Mouse (Mus musculus) left cerebral cortex, adult 11 months (tissue): ENCODE measurements around the gene Krtdap.
"Not testable (repeated sequence)": the region's sequence is repeated elsewhere in the genome, so short reads cannot be mapped to it uniquely, and the experiment has no call there.

Experiments
- DNase-seq: peaks from one replicate; pipeline ENCODE4 v3.0.0; 2022; ENCODE audit warnings: low spot score

Gene Krtdap

GRCm38 (mm10) chr7:30790141-30790540 lies 2.4 kb downstream of the Krtdap start:
- DNase-seq, result no peak

- no peak for DNase-seq
These were observed 4.2 kb downstream of the Krtdap start for GRCm38 (mm10) chr7:30791921-30792320.

- no peak for DNase-seq
These were observed 7.2 kb downstream of the Krtdap start for GRCm38 (mm10) chr7:30794921-30795320.

- no peak for DNase-seq
These were observed 9.1 kb downstream of the Krtdap start for GRCm38 (mm10) chr7:30796790-30797189.

GRCm38 (mm10) chr7:30800653-30801052 lies 13.0 kb downstream of the Krtdap start:
- DNase-seq, result no peak

GRCm38 (mm10) chr7:30803256-30803655 lies 15.6 kb downstream of the Krtdap start:
- DNase-seq, result no peak

GRCm38 (mm10) chr7:30804026-30804715 lies 16.5 kb downstream of the Krtdap start:
- DNase-seq, result no peak

- DNase-seq, result no peak
These were observed 18.2 kb downstream of the Krtdap start for GRCm38 (mm10) chr7:30805924-30806323.

- no peak for DNase-seq
These were observed 22.6 kb downstream of the Krtdap start for GRCm38 (mm10) chr7:30810319-30810718.

- no peak for DNase-seq
These were observed 24.1 kb downstream of the Krtdap start for GRCm38 (mm10) chr7:30811757-30812290.

GRCm38 (mm10) chr7:30812291-30812807 lies 24.7 kb downstream of the Krtdap start:
- no peak for DNase-seq

GRCm38 (mm10) chr7:30820131-30820530 lies 32.4 kb downstream of the Krtdap start:
- no peak for DNase-seq

- no peak for DNase-seq
These were observed 33.3 kb downstream of the Krtdap start for GRCm38 (mm10) chr7:30820854-30821445.

- DNase-seq, result no peak
These were observed 33.8 kb downstream of the Krtdap start for GRCm38 (mm10) chr7:30821532-30821931.

GRCm38 (mm10) chr7:30823675-30824074 lies 36.0 kb downstream of the Krtdap start, which contains the start of gene Ffar2:
TSS of gene Ffar2 (minus strand) at chr7:30823775.
- DNase-seq, result no peak

GRCm38 (mm10) chr7:30824306-30824705 lies 36.6 kb downstream of the Krtdap start:
- DNase-seq, result no peak

- DNase-seq, result no peak
These were observed 39.0 kb downstream of the Krtdap start for GRCm38 (mm10) chr7:30826660-30827059.

- DNase-seq, result not testable (repeated sequence)
These were observed 41.2 kb downstream of the Krtdap start for GRCm38 (mm10) chr7:30828871-30829270.

- DNase-seq, result no peak
These were observed 41.7 kb downstream of the Krtdap start for GRCm38 (mm10) chr7:30829428-30829827.

GRCm38 (mm10) chr7:30832261-30832660 lies 44.6 kb downstream of the Krtdap start:
- no peak for DNase-seq

- DNase-seq, result not testable (repeated sequence)
These were observed 45.0 kb downstream of the Krtdap start for GRCm38 (mm10) chr7:30832684-30833083.

- no peak for DNase-seq
These were observed 49.6 kb downstream of the Krtdap start for GRCm38 (mm10) chr7:30837277-30837676.

- no peak for DNase-seq
These were observed 52.6 kb downstream of the Krtdap start for GRCm38 (mm10) chr7:30840306-30840705.
